Mouse (Mus musculus) effector memory CD4-positive, alpha-beta T cell, adult 7 months (primary cell): Measurements from ENCODE around the gene Olfr154. TPM values are rescaled to one million over a fixed set of nuclear protein-coding genes. Genes with fewer than 3 reads are reported as not detected.

Source experiments
- polyA plus RNA-seq: library from polyadenylated mRNA; unstranded; fragments of 100-300 nt; shearing (Covaris generic); gene quantifications from one replicate; pipeline ENCODE4 v1.2.1, GENCODE M21; 2017

Olfr154 gene
- polyA plus RNA-seq: not detected

GRCm38 (mm10) chr2:85664355-85664754 is at the start of gene Olfr154:
Gene Olfr154 (minus strand): TSS chr2:85664455.

GRCm38 (mm10) chr2:85689131-85689530 is 24.9 kb upstream of the Olfr154 start, which contains the start of gene Olfr1008:
Gene Olfr1008 (plus strand): TSS chr2:85689431.

GRCm38 (mm10) chr2:85678667-85679066 is 14.4 kb upstream of the Olfr154 start, which contains the start of gene Olfr1006:
Gene Olfr1006 (minus strand): TSS chr2:85678767.

GRCm38 (mm10) chr2:85650604-85651003 is 13.7 kb downstream of the Olfr154 start, which contains the start of gene Olfr1002:
Gene Olfr1002 (minus strand): TSS chr2:85650704.

Other genes with a start within 250 kb of the Olfr154 start
- gene Olfr993, start 249.6 kb downstream of the Olfr154 start, polyA plus RNA-seq: not detected
- not detected for gene Olfr994, start 228.0 kb downstream of the Olfr154 start, polyA plus RNA-seq
- gene Olfr995, start 220.8 kb downstream of the Olfr154 start, polyA plus RNA-seq: 0.29 TPM
- gene 4833423E24Rik, start 145.4 kb downstream of the Olfr154 start, polyA plus RNA-seq: not detected
- not detected for gene Olfr996, start 85.2 kb downstream of the Olfr154 start, polyA plus RNA-seq
- gene Olfr998, start 75.5 kb downstream of the Olfr154 start, polyA plus RNA-seq: not detected
- gene Olfr1000, start 52.6 kb downstream of the Olfr154 start, polyA plus RNA-seq: 0.27 TPM
- not detected for gene Olfr1002, start 13.8 kb downstream of the Olfr154 start, polyA plus RNA-seq
- gene Olfr1006, start 14.3 kb upstream of the Olfr154 start, polyA plus RNA-seq: not detected
- not detected for gene Olfr1008, start 25.0 kb upstream of the Olfr154 start, polyA plus RNA-seq
- gene Olfr1009, start 51.0 kb upstream of the Olfr154 start, polyA plus RNA-seq: not detected
- not detected for gene Olfr1012, start 98.3 kb upstream of the Olfr154 start, polyA plus RNA-seq
- 0.11 TPM for gene Olfr1013, start 102.6 kb upstream of the Olfr154 start, polyA plus RNA-seq
- gene Olfr1014, start 108.3 kb upstream of the Olfr154 start, polyA plus RNA-seq: 0.21 TPM
- gene Olfr1015, start 117.6 kb upstream of the Olfr154 start, polyA plus RNA-seq: 0.51 TPM
- gene Olfr1016, start 138.1 kb upstream of the Olfr154 start, polyA plus RNA-seq: 1.2 TPM
- gene Olfr1018, start 154.0 kb upstream of the Olfr154 start, polyA plus RNA-seq: not detected
- not detected for gene Olfr1019, start 181.0 kb upstream of the Olfr154 start, polyA plus RNA-seq
- not detected for gene Olfr1020, start 182.6 kb upstream of the Olfr154 start, polyA plus RNA-seq
- not detected for gene Olfr1022, start 204.1 kb upstream of the Olfr154 start, polyA plus RNA-seq
- not detected for gene Olfr1023, start 221.2 kb upstream of the Olfr154 start, polyA plus RNA-seq
- gene Olfr1024, start 240.6 kb upstream of the Olfr154 start, polyA plus RNA-seq: not detected